Mouse (Mus musculus): ENCODE data around the gene Flvcr2. TPM values are rescaled to one million over a fixed set of nuclear protein-coding genes. Genes with fewer than 3 reads are reported as not detected.
"Not testable (repeated sequence)": the region's sequence is repeated elsewhere in the genome, so short reads cannot be mapped to it uniquely, and the experiment has no call there.

The Flvcr2 gene
- 3.4 and 4.7 TPM in 2 replicates for polyA plus RNA-seq (2012; rRNA removed)

DNA sequence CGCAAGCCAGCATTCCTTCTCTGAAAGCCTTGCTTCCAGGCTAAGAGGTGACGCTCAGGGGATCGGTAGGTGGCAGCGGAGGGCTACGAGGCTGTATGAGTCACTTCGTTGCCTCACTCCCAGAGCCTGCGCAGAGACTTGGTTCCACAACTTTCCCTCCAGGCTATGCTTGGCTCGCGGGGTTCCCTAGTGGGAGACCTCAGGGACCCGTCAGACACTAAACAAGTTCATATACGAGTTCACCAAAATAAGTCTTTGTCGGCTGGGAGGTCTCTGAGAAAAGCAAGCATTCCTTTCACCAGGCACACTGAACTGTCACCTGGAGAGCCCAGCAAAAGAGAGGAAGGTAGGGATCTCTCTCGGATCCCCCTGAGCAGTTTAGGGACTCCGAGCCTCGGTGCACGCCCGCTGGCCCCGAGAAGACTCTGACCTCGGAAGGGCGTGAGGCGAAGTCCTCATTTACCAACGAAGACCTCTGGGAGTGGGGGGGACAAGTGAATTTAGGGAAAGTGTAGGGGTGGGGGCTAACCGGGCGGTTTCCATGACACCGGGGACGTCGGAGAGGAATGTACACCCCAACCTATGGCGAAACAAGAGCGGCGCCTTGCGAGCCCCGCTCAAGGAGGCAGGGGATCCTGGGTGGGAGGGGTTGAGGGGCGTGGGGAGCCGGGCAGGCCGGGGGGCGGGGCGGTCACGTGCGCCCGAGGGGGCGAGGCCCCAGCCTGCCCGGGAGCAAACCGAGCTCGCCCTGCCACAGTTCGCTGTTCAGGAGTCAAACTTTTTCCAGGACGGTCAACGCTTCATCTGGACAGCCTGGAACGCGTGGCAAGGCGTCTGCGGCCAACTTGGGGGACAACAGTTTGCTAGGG lies at the start of gene Flvcr2:
Gene Flvcr2, plus strand, starts transcription at position 713 of the 869 bp plus-strand sequence.
- Histone ChIP-seq H3K27me3 (ENCODE audit: control insufficient read depth, insufficient read depth, low read length) (no peaks in the 10 kb centered on the region), H3K4me1 (ENCODE audit: control insufficient read depth, insufficient read depth, low read length) (no peaks in the 10 kb centered on the region), H3K27ac (ENCODE audit: insufficient read depth, low read length) (no peak within 1 kb of the TSS), H3K4me3 (replicated peaks; ENCODE audit: insufficient read depth, low read depth, low read length) (peak within 1 kb of the TSS; percentile 41)
- 1% methylated on average over 51 of the region's 51 CpGs for WGBS
- DNase-seq, result peak; percentile 51 to 59
- peak; percentile 78 for TF ChIP-seq CTCF (IDR thresholded peaks at IDR 0.05; ENCODE audit: borderline replicate concordance, insufficient read depth, low read depth, low read length)
- no peak for TF ChIP-seq POLR2A (IDR thresholded peaks at IDR 0.05; ENCODE audit: borderline replicate concordance, insufficient read depth, low read length)

- not testable (repeated sequence) for DNase-seq; H3K27me3 ChIP-seq (ENCODE audit: control insufficient read depth, insufficient read depth, low read length); H3K27ac ChIP-seq (ENCODE audit: insufficient read depth, low read length); H3K4me1 ChIP-seq (ENCODE audit: control insufficient read depth, insufficient read depth, low read length); H3K4me3 ChIP-seq (replicated peaks; ENCODE audit: insufficient read depth, low read depth, low read length)
- WGBS, result 36% methylated on average over 15 of the region's 37 CpGs
Measured at GRCm38 (mm10) chr12:85698179-85698578, 48.2 kb upstream of the Flvcr2 start.

DNA sequence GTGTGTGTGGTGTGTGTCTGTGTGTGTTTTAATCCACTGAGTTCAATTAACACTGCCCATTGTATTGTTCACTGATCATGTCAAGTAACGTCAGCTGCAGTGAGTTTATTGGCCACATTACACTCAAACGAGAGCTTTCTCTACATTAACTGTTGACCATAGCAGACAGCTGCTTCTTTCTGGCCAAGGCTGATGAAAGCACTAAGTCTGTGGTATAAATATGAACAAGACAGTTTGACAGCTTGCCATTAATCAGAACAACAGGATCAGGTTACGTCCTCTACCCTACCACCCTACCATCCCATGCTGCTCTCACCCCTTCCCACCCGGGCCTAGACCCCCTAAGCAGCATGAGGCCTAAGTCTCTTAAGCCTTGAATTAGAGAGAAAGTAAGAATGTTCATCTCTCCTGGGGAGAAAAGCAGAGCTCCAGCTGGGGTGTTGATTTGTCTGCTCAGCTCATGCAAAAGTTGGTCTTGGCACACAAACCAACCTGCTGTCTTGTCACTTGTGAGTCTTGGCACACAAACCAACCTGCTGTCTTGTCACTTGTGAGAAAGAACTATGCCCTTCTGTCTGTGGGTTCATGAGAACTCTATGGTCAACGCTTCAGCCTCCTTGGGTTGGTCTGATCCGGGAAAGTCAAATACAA lies 46.0 kb upstream of the Flvcr2 start:
- H3K4me3 ChIP-seq (replicated peaks; ENCODE audit: insufficient read depth, low read depth, low read length), result no peak overlapping the region
- H3K27ac ChIP-seq (ENCODE audit: insufficient read depth, low read length), result no peak overlapping the region
- no peaks in the 10 kb centered on the region for H3K27me3 ChIP-seq (ENCODE audit: control insufficient read depth, insufficient read depth, low read length)
- H3K4me1 ChIP-seq (ENCODE audit: control insufficient read depth, insufficient read depth, low read length), result no peaks in the 10 kb centered on the region
- DNase-seq, result no peak
- 58% methylated on average over 6 of the region's 6 CpGs for WGBS
- TF ChIP-seq CTCF (IDR thresholded peaks at IDR 0.05; ENCODE audit: borderline replicate concordance, insufficient read depth, low read depth, low read length) (no peak), POLR2A (IDR thresholded peaks at IDR 0.05; ENCODE audit: borderline replicate concordance, insufficient read depth, low read length) (no peak)

DNA sequence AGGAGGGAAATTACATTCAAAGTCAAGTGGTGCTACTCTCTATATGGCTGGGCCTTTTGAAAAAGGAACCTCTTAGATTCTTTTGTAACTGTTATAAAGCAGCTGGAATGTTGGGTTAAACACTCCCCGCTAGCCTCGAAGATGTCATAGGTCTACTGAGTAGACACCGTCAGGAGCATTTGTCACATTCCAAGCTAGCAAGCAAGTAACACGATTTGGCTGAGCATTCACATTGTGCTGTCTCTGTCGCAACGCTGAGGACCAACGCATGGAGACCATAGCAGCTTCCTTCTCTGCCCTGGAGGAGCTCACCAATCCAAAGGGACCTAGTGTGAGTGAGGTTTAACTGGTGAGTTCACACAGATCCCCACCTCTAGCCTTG lies 45.5 kb upstream of the Flvcr2 start:
- H3K27me3 ChIP-seq (ENCODE audit: control insufficient read depth, insufficient read depth, low read length), result no peaks in the 10 kb centered on the region
- DNase-seq, result no peak
- H3K4me3 ChIP-seq (replicated peaks; ENCODE audit: insufficient read depth, low read depth, low read length), result no peak overlapping the region
- TF ChIP-seq POLR2A (IDR thresholded peaks at IDR 0.05; ENCODE audit: borderline replicate concordance, insufficient read depth, low read length), result no peak
- TF ChIP-seq CTCF (IDR thresholded peaks at IDR 0.05; ENCODE audit: borderline replicate concordance, insufficient read depth, low read depth, low read length), result no peak
- H3K27ac ChIP-seq (ENCODE audit: insufficient read depth, low read length), result no peak overlapping the region
- no peaks in the 10 kb centered on the region for H3K4me1 ChIP-seq (ENCODE audit: control insufficient read depth, insufficient read depth, low read length)
- WGBS, result 40% methylated on average over 7 of the region's 7 CpGs

DNA sequence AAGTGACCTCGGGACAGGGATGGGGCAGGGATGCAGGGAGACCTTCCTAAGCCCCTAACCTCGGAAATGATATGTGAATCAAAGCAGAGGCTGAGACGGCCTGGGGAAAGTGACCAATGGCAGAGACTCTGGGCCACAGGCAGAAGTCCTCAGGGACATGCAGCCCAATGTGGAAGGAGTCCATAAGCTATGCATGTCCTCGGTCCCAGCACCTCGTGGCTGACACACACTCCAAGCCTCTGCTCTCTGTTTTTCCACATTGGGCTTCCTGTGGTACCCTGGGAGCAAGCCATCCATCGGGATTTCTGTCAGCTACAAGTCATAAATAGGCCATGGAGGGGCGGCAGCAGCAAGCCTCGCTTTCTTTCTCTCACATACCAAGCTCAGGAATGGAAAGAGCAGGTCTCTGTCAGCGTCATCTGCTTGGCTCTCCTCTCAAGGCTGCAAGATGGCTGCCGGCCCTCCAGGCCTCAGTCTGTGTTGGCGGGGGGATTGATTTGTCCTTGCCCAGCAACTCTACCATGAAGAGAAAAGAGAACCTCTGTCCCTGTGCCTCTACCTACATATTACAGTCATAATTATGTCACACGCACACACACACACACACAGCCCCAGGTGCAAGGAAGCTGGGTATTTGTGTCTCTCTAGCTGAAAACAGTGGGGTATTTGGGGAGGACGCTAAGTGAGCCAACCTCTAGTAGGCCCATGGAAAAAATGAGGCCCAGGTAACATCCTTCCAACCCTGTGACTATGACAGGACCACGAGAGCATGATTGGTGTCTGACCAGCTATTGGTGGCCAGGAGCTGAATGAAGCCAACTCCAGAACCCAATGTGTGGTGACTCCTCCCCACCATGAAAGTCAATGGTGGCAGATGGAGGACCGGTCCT lies 43.9 kb upstream of the Flvcr2 start:
- 66% methylated on average over 15 of the region's 15 CpGs for WGBS
- no peak overlapping the region for H3K27ac ChIP-seq (ENCODE audit: insufficient read depth, low read length)
- no peak for DNase-seq
- no peaks in the 10 kb centered on the region for H3K4me1 ChIP-seq (ENCODE audit: control insufficient read depth, insufficient read depth, low read length)
- no peaks in the 10 kb centered on the region for H3K27me3 ChIP-seq (ENCODE audit: control insufficient read depth, insufficient read depth, low read length)
- TF ChIP-seq POLR2A (IDR thresholded peaks at IDR 0.05; ENCODE audit: borderline replicate concordance, insufficient read depth, low read length) (no peak), CTCF (IDR thresholded peaks at IDR 0.05; ENCODE audit: borderline replicate concordance, insufficient read depth, low read depth, low read length) (no peak)
- no peak overlapping the region for H3K4me3 ChIP-seq (replicated peaks; ENCODE audit: insufficient read depth, low read depth, low read length)

DNA sequence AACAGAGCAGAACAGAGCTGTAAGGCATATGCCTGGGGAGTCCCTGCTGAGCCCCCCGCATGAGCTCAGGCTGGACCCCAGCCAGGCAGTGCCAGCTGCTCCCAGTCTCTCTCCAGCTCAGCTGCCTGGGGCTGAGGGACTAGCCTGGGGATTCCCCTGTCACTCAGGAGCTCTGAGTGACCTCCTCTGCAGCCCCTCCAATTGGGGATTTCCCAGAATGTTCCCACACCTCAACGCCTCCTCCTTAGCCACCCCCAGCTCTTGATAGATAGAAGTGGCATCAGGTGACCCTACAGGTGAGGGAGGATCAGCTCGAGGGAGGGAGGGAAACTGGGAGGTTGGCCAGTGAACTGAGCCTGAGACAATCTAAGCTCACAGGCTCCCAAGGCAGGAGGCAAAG lies 42.8 kb upstream of the Flvcr2 start:
- Histone ChIP-seq H3K4me1 (ENCODE audit: control insufficient read depth, insufficient read depth, low read length) (no peaks in the 10 kb centered on the region), H3K27me3 (ENCODE audit: control insufficient read depth, insufficient read depth, low read length) (no peaks in the 10 kb centered on the region), H3K4me3 (replicated peaks; ENCODE audit: insufficient read depth, low read depth, low read length) (no peak overlapping the region), H3K27ac (ENCODE audit: insufficient read depth, low read length) (no peak overlapping the region)
- WGBS, result 17% methylated on average over 3 of the region's 3 CpGs
- no peak for TF ChIP-seq POLR2A (IDR thresholded peaks at IDR 0.05; ENCODE audit: borderline replicate concordance, insufficient read depth, low read length)
- no peak for TF ChIP-seq CTCF (IDR thresholded peaks at IDR 0.05; ENCODE audit: borderline replicate concordance, insufficient read depth, low read depth, low read length)
- no peak for DNase-seq

- no peak overlapping the region for H3K27ac ChIP-seq (ENCODE audit: insufficient read depth, low read length)
- H3K4me3 ChIP-seq (replicated peaks; ENCODE audit: insufficient read depth, low read depth, low read length), result no peak overlapping the region
- DNase-seq, result no peak
- no peaks in the 10 kb centered on the region for H3K4me1 ChIP-seq (ENCODE audit: control insufficient read depth, insufficient read depth, low read length)
- no peaks in the 10 kb centered on the region for H3K27me3 ChIP-seq (ENCODE audit: control insufficient read depth, insufficient read depth, low read length)
- 32% methylated on average over 7 of the region's 7 CpGs for WGBS
- no peak for TF ChIP-seq CTCF (IDR thresholded peaks at IDR 0.05; ENCODE audit: borderline replicate concordance, insufficient read depth, low read depth, low read length)
- no peak for TF ChIP-seq POLR2A (IDR thresholded peaks at IDR 0.05; ENCODE audit: borderline replicate concordance, insufficient read depth, low read length)
Measured at GRCm38 (mm10) chr12:85704566-85704965, 41.8 kb upstream of the Flvcr2 start.
